Mouse (Mus musculus) kidney, postnatal 4 days (tissue): ENCODE results near the gene Ttll1.

Experiments
- DNase-seq, 2 experiments: peaks; one replicate each; pipeline ENCODE4 v3.0.0; 2021; ENCODE audit warnings: mixed read lengths in 2 of 2

Gene Ttll1

GRCm38 (mm10) chr15:83482645-83483224 lies 28.0 kb downstream of the Ttll1 start:
- DNase-seq, result no peak

- DNase-seq, result no peak
These were observed 29.4 kb downstream of the Ttll1 start for GRCm38 (mm10) chr15:83481236-83481780.

GRCm38 (mm10) chr15:83479818-83480217 lies 30.9 kb downstream of the Ttll1 start:
- no peak for DNase-seq

GRCm38 (mm10) chr15:83478096-83478495 lies 32.6 kb downstream of the Ttll1 start:
- DNase-seq, result no peak

GRCm38 (mm10) chr15:83476593-83477273 lies 34.0 kb downstream of the Ttll1 start:
- no peak for DNase-seq

- DNase-seq, result peak in 1 of 2 experiments; percentile 28
These were observed 36.2 kb downstream of the Ttll1 start for GRCm38 (mm10) chr15:83474466-83474836.

- peak; percentile 33 to 58 for DNase-seq
These were observed 36.7 kb downstream of the Ttll1 start for GRCm38 (mm10) chr15:83473832-83474465.

GRCm38 (mm10) chr15:83473251-83473650 lies 37.4 kb downstream of the Ttll1 start:
- no peak for DNase-seq

- DNase-seq, result peak; percentile 35 to 61
These were observed 39.2 kb downstream of the Ttll1 start for GRCm38 (mm10) chr15:83471476-83471875.

GRCm38 (mm10) chr15:83470443-83470842 lies 40.2 kb downstream of the Ttll1 start:
- DNase-seq, result no peak

GRCm38 (mm10) chr15:83469279-83469821 lies 41.3 kb downstream of the Ttll1 start:
- no peak for DNase-seq

GRCm38 (mm10) chr15:83467232-83467966 lies 43.3 kb downstream of the Ttll1 start:
- no peak for DNase-seq

GRCm38 (mm10) chr15:83466331-83466730 lies 44.4 kb downstream of the Ttll1 start:
- DNase-seq, result no peak

GRCm38 (mm10) chr15:83464905-83465650 lies 45.6 kb downstream of the Ttll1 start:
- peak in 1 of 2 experiments; percentile 40 for DNase-seq

GRCm38 (mm10) chr15:83464083-83464904 lies 46.4 kb downstream of the Ttll1 start, which contains the start of gene Pacsin2:
Gene Pacsin2 (minus strand): TSS chr15:83464606.
- peak; percentile 98 to 100 for DNase-seq

GRCm38 (mm10) chr15:83463369-83464082 lies 47.2 kb downstream of the Ttll1 start:
- peak in 1 of 2 experiments; percentile 50 for DNase-seq

- peak in 1 of 2 experiments; percentile 47 for DNase-seq
These were observed 48.3 kb downstream of the Ttll1 start for GRCm38 (mm10) chr15:83462349-83462748.

GRCm38 (mm10) chr15:83460891-83461290 lies 49.8 kb downstream of the Ttll1 start:
- no peak for DNase-seq

- DNase-seq, result no peak
These were observed 53.2 kb downstream of the Ttll1 start for GRCm38 (mm10) chr15:83457541-83457940.

GRCm38 (mm10) chr15:83455637-83456036 lies 55.1 kb downstream of the Ttll1 start:
- DNase-seq, result no peak
